Mouse (Mus musculus) frontal cortex, adult (tissue): ENCODE measurements around the gene Vmn2r107.

Experiments
- ATAC-seq: cut with Nextera tagmentation; 2 replicates; pipeline ENCODE4 v1.9.2; 2017; ENCODE audit warnings: mild to moderate bottlenecking, moderate library complexity, mixed read lengths; ENCODE audit not compliant: low TSS enrichment

Gene Vmn2r107

DNA sequence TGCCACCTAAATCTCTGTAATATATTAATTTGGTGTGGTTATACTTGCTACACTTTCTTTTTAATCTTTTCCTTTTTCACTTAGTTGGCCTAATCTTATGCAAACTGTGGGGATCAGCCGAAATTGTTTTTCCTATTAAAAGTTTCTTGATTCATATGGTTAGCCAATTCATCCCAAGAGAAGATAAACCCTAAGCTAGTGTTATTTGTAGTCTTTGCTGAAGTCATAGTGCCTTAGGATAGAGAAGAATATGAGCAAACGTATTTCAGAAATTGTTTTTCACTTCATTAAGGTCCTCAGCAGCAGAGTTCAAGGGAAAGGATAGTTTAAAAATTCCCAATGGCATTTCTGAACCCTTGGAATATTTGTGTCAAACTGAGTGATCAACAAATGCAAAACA, at the start of gene Vmn2r107:
Vmn2r107 (plus strand) TSS at position 301 of the 400 bp plus-strand sequence.
- ATAC-seq: no peak

DNA sequence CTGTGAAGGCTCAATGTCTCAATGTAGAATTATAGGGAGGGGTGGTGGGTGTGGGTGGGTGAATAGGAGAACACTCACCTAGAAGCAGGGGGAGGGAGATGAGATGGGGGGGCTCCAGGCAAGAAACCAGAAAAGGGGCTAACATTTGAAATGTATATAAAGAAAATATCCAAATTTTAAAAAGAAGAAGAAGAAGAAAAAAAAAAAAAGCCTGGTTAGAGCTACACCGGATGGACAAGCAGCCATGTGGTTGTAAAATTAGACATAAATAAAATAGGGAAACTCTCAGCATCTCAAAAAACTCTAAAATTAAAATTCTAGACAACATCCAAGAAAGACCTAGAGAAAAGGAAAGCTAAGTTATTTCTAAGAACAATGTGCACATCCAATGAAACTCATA, 39.3 kb upstream of the Vmn2r107 start:
- no peak for ATAC-seq

DNA sequence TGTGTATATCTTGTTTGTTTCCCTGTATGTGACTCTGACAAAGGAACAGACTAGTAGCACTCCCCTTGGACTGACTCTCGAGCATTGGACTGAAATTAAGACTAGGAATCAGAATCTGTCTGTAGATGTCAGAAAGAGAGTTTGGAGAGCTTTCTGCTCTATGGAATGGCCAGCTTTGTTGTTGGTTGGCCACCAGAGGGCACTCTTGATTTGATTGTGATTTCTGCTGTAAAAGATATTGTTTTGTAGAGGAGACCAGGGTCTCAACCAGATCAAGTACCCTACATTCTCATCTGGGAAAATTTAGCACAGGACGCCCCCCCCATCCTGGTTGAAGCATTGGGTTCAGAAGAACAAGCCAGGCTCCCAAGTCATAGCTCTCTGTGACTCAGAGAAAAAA, 54.1 kb downstream of the Vmn2r107 start:
- ATAC-seq: no peak

DNA sequence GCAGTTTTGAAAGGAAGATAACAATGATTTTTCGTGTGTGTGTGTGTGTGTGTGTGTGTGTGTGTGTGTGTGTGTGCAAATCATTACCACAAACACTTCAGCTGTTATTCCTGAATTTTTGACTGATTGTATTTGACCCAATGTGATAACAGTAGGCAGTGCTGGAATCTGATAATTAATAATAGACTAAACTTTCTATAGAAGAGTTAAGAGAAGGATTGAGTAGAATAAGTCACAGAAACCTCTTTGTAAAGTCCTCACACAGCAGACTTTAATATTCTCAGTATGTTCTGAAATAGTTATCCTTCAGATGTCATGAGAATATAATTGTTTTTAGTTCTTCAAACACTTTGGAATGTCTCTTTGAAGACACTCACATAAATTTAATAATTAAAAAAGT, 68.8 kb downstream of the Vmn2r107 start, which contains the start of gene Vmn1r224:
Vmn1r224 (plus strand) TSS at position 301 of the 400 bp plus-strand sequence.
- ATAC-seq: no peak
